Comparison of ENCODE assay signal across 9 mouse cellular contexts in the genomic region with DNA sequence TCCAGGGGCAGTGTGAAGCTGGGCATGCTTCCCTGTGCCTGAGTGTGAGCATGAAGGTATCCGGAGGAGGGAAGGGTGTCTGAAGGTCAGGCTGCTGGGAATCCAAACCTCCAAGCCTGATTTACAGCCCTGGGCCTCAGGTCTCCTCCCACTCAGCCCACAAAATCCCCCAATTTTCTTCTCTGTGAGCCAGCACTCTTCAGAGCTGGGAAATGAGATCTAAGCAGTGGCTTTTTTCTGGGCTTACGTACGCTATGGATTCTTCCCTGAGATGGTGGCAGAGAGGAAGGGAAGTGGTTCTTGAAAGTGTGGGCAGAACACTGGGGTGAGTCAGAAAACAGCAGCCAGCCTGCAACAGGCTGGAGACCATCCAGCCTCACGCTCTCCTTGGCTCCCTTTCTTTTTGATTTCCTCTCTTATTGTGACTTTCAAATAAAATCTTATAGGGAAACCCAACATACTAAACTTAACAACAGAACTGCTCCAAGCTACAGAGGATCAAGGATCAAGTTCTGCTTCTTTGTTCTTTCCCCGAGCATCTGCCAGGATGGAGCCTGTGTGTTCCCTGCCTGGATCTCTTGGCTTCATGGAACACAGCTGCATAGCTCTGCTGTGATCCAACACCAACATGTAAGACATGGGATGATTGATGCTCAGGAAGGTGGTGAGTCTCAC.
DNase-seq lines count a peak whose midpoint lies in the region; ATAC-seq and TF ChIP-seq lines count a peak whose summit lies in the region.
"Had no signal": no experiment of that assay in that cellular context is flagged by ENCODE, and none has a peak within 500 bp of the region (broad histone marks: within the 10 kb centered on the region; RNA-seq: fewer than 3 reads in every experiment).

No protein-coding gene starts in this region.

- no peak for TF ChIP-seq CTCF in Patski (IDR thresholded peaks at IDR 0.05)
- TF ChIP-seq CTCF in embryonic fibroblast, embryonic 13.5 days (IDR thresholded peaks at IDR 0.05; ENCODE audit: borderline replicate concordance, insufficient read depth, low read length): no peak

- no peaks in the 10 kb centered on the region for H3K36me3 ChIP-seq in forebrain, embryonic 15.5 days
- H3K36me3 ChIP-seq: midbrain, embryonic 13.5 days had no signal

- in situ Hi-C loops in Patski (cut with MboI; ENCODE audit: low pct_unique_long_range_greater_than_20kb): no loop called here

- peaks cover 9% of the 10 kb centered on the region for H3K4me1 ChIP-seq in embryonic fibroblast, embryonic 13.5 days (ENCODE audit: control insufficient read depth, insufficient read depth, low read length)
- H3K4me1 ChIP-seq in forebrain, embryonic 15.5 days: peaks cover 10% of the 10 kb centered on the region
- H3K4me1 ChIP-seq: midbrain, embryonic 13.5 days had no signal

- no peak overlapping the region for H3K9ac ChIP-seq in forebrain, embryonic 15.5 days (replicated peaks)
- H3K9ac ChIP-seq: midbrain, embryonic 13.5 days had no signal

- peak overlapping the region; percentile 75 for H3K27ac ChIP-seq in embryonic fibroblast, embryonic 13.5 days (ENCODE audit: insufficient read depth, low read length)
- no peak overlapping the region for H3K27ac ChIP-seq in forebrain, embryonic 15.5 days (replicated peaks)
- H3K27ac ChIP-seq: midbrain, embryonic 13.5 days had no signal

- H3K27me3 ChIP-seq in Patski: no peaks in the 10 kb centered on the region
- no peaks in the 10 kb centered on the region for H3K27me3 ChIP-seq in forebrain, embryonic 15.5 days

- 74% methylated on average over 5 of the region's 5 CpGs for WGBS in forebrain, embryonic 15.5 days

- no peaks in the 10 kb centered on the region for H3K9me3 ChIP-seq in forebrain, embryonic 15.5 days
- H3K9me3 ChIP-seq: midbrain, embryonic 13.5 days had no signal

- H3K4me3 ChIP-seq in embryonic fibroblast, embryonic 13.5 days (ENCODE audit: insufficient read depth, low read length): peak overlapping the region; percentile 1; the same call in 1 of the 2 replicates
- no peak overlapping the region for H3K4me3 ChIP-seq in forebrain, embryonic 15.5 days
- H3K4me3 ChIP-seq: midbrain, embryonic 13.5 days had no signal

- POLR2A ChIA-PET in Patski (lab: Charles Lee): interaction anchor here (0.6 to 0.8 kb wide), 2 partner anchors 8 to 456 kb away, joined by 3 read pairs; no protein-coding TSS in a partner anchor

- H3K4me2 ChIP-seq in forebrain, embryonic 15.5 days (replicated peaks): no peak overlapping the region
- H3K4me2 ChIP-seq: midbrain, embryonic 13.5 days had no signal

- 0 out of 2 replicates have a peak, but pooled peaks have one; percentile 26 for TF ChIP-seq POLR2A in embryonic fibroblast, embryonic 13.5 days (IDR thresholded peaks at IDR 0.05; ENCODE audit: low read depth, low read length)

- ATAC-seq in Patski: peak; percentile 45
- ATAC-seq in forebrain, embryonic 15.5 days (replicated peaks): no peak
- ATAC-seq: midbrain, embryonic 13.5 days had no signal

- DNase-seq in kidney, postnatal 10 days: peak; percentile 24
- no peak for DNase-seq in kidney, adult 11 months
- DNase-seq in Patski (ENCODE audit: low read depth, low spot score): no peak
- peak; percentile 24 for DNase-seq in lung, postnatal 14 days
- no peak for DNase-seq in cerebellum, adult 8-10 months
- DNase-seq in urinary bladder, postnatal 10 days (ENCODE audit: low spot score): no peak

- CTCF ChIA-PET in Patski (lab: Charles Lee): interaction anchor here (1.1 kb wide), 1 partner anchor 12 kb away, joined by 3 read pairs; no protein-coding TSS in a partner anchor

Comparison
In these comparisons a context has a peak if more than half of its experiments do, and no peak if none do; other contexts are left out.
1. DNase-seq: peak in kidney, postnatal 10 days (single experiment) and lung, postnatal 14 days (single experiment); none in kidney, adult 11 months (single experiment), Patski (single experiment), cerebellum, adult 8-10 months (single experiment) and urinary bladder, postnatal 10 days (single experiment).